ENCODE assay signal across 19 mouse cellular contexts in the genomic region with DNA sequence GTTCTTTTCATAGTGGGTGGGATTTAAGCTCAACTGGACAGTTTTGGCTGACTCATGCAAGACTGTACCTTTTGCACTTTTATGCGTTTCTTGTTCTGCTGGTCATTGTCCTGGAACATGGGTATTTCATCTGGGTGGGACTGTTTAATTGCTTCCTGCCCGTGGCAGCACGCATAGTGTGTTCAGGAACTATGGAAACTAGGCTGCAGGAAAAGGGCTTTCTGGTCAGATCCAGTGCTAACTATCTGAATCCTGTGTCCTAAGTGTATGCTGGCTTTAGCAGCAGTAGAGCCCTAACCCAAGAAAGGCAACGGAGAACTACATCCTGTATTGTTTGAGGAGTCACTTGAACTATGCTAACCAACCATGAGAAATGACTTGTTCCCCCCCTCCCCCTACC.
DNase-seq lines count a peak whose midpoint lies in the region; ATAC-seq and TF ChIP-seq lines count a peak whose summit lies in the region.
"Had no signal": no experiment of that assay in that cellular context is flagged by ENCODE, and none has a peak within 500 bp of the region (broad histone marks: within the 10 kb centered on the region; RNA-seq: fewer than 3 reads in every experiment).

No protein-coding gene starts in this region.

- ATAC-seq in kidney, embryonic 14.5 days (ENCODE audit: low FRiP score, low TSS enrichment) = peak; percentile 52; the same call in 1 of the 2 replicates
- ATAC-seq in lung, embryonic 14.5 days (ENCODE audit: insufficient read depth) = no peak
- no peak for ATAC-seq in forebrain, embryonic 15.5 days (replicated peaks)
- ATAC-seq: forebrain, postnatal 0 days; hindbrain, embryonic 16.5 days had no signal

- H3K4me2 ChIP-seq in kidney, embryonic 14.5 days (replicated peaks; ENCODE audit: low read depth, low read length) = no peak overlapping the region
- H3K4me2 ChIP-seq in lung, embryonic 14.5 days = no peak overlapping the region
- H3K4me2 ChIP-seq in forebrain, embryonic 15.5 days (replicated peaks) = no peak overlapping the region
- H3K4me2 ChIP-seq: embryonic facial prominence, embryonic 15.5 days; lung, embryonic 15.5 days had no signal

- H3K27ac ChIP-seq in kidney, embryonic 14.5 days (ENCODE audit: low read depth, low read length) = no peak overlapping the region
- no peak overlapping the region for H3K27ac ChIP-seq in lung, embryonic 14.5 days (ENCODE audit: low read depth)
- H3K27ac ChIP-seq in ES-E14 (ENCODE audit: insufficient read depth, low read depth, low read length, poor library complexity, severe bottlenecking) = no peak overlapping the region
- no peak overlapping the region for H3K27ac ChIP-seq in forebrain, embryonic 15.5 days (replicated peaks)
- H3K27ac ChIP-seq: embryonic facial prominence, embryonic 15.5 days; heart, embryonic 10.5 days; lung, embryonic 15.5 days; macrophage; midbrain, embryonic 10.5 days had no signal

- peaks cover 5% of the 10 kb centered on the region; the same call in 1 of the 2 replicates for H3K36me3 ChIP-seq in kidney, embryonic 14.5 days (ENCODE audit: control insufficient read depth, insufficient read depth, low read length)
- H3K36me3 ChIP-seq in lung, embryonic 14.5 days (ENCODE audit: insufficient read depth) = peaks cover 2% of the 10 kb centered on the region; the same call in 1 of the 2 replicates
- H3K36me3 ChIP-seq in ES-E14 (ENCODE audit: control insufficient read depth, insufficient read depth, low read length, poor library complexity, severe bottlenecking) = no peaks in the 10 kb centered on the region
- peaks cover 4% of the 10 kb centered on the region; the same call in 1 of the 2 replicates for H3K36me3 ChIP-seq in forebrain, embryonic 15.5 days
- H3K36me3 ChIP-seq: lung, embryonic 15.5 days had no signal

- H3K27me3 ChIP-seq in kidney, embryonic 14.5 days (ENCODE audit: control insufficient read depth, insufficient read depth, low read length) = no peaks in the 10 kb centered on the region
- H3K27me3 ChIP-seq in lung, embryonic 14.5 days (ENCODE audit: insufficient read depth, low read length) = no peaks in the 10 kb centered on the region
- H3K27me3 ChIP-seq in forebrain, embryonic 15.5 days = no peaks in the 10 kb centered on the region
- H3K27me3 ChIP-seq: embryonic facial prominence, embryonic 15.5 days; lung, embryonic 15.5 days had no signal

- H3K4me1 ChIP-seq in kidney, embryonic 14.5 days (ENCODE audit: control insufficient read depth, insufficient read depth, low read length) = no peaks in the 10 kb centered on the region
- no peaks in the 10 kb centered on the region for H3K4me1 ChIP-seq in lung, embryonic 14.5 days (ENCODE audit: insufficient read depth)
- H3K4me1 ChIP-seq in ES-E14 (ENCODE audit: control insufficient read depth in 2 of 2, insufficient read depth in 2 of 2, low read length in 2 of 2, poor library complexity in 1 of 2) = peaks cover 0 to 5% of the 10 kb centered on the region in 2 experiments; a peak in 1 of 4 replicates
- H3K4me1 ChIP-seq in forebrain, embryonic 15.5 days = 0 out of 2 replicates have a peak, but pooled peaks cover under 1% of the 10 kb centered on the region
- H3K4me1 ChIP-seq: embryonic facial prominence, embryonic 15.5 days; heart, embryonic 10.5 days had no signal

- no peaks in the 10 kb centered on the region for H3K9me3 ChIP-seq in kidney, embryonic 14.5 days (ENCODE audit: control insufficient read depth, low read length)
- H3K9me3 ChIP-seq in lung, embryonic 14.5 days (ENCODE audit: low read depth, low read length) = no peaks in the 10 kb centered on the region
- H3K9me3 ChIP-seq in ES-E14 (ENCODE audit: control insufficient read depth, insufficient read depth, low read depth, low read length) = no peaks in the 10 kb centered on the region
- no peaks in the 10 kb centered on the region for H3K9me3 ChIP-seq in forebrain, embryonic 15.5 days
- H3K9me3 ChIP-seq: embryonic facial prominence, embryonic 15.5 days; heart, embryonic 10.5 days; lung, embryonic 15.5 days; midbrain, embryonic 10.5 days had no signal

- WGBS in kidney, embryonic 14.5 days = 48% methylated on average over 4 of the region's 4 CpGs
- WGBS in lung, embryonic 14.5 days = 72% methylated on average over 4 of the region's 4 CpGs
- 75% methylated on average over 4 of the region's 4 CpGs for WGBS in forebrain, embryonic 15.5 days

- no peak for TF ChIP-seq CTCF in lung, embryonic 14.5 days (IDR thresholded peaks at IDR 0.05; ENCODE audit: low read depth)

- H3K9ac ChIP-seq in kidney, embryonic 14.5 days (ENCODE audit: low read depth, low read length) = no peak overlapping the region
- no peak overlapping the region for H3K9ac ChIP-seq in lung, embryonic 14.5 days
- no peak overlapping the region for H3K9ac ChIP-seq in ES-E14 (ENCODE audit: insufficient read depth, low read depth, low read length, poor library complexity, severe bottlenecking)
- no peak overlapping the region for H3K9ac ChIP-seq in forebrain, embryonic 15.5 days (replicated peaks)
- H3K9ac ChIP-seq: embryonic facial prominence, embryonic 15.5 days; forebrain, postnatal 0 days; lung, embryonic 15.5 days had no signal

- in situ Hi-C loops in ES-E14 (cut with MboI; ENCODE audit: low sequenced_read_pairs in 2 of 2, unreplicated experiment in 2 of 2) = no loop called here

- DNase-seq in kidney, adult 18-20 months = no peak
- peak; percentile 3 for DNase-seq in lung, embryonic 14.5 days
- no peak for DNase-seq in lung, postnatal 14 days
- no peak for DNase-seq in ES-E14 (ENCODE audit: low read depth, low spot score)
- DNase-seq in kidney, postnatal 36 days = peak; percentile 7 to 27
- no peak for DNase-seq in spleen, postnatal 36 days (ENCODE audit: low spot score in 2 of 2)
- DNase-seq: cerebellum, adult 18-20 months; cerebellum, postnatal 25 days; forebrain, postnatal 0 days; gastrocnemius, postnatal 36 days; thymus, postnatal 4 days had no signal

- H3K4me3 ChIP-seq in kidney, embryonic 14.5 days (ENCODE audit: low read length) = no peak overlapping the region
- no peak overlapping the region for H3K4me3 ChIP-seq in lung, embryonic 14.5 days (ENCODE audit: low read depth, low read length)
- H3K4me3 ChIP-seq in ES-E14 (ENCODE audit: insufficient read depth in 1 of 2, low read depth in 1 of 2, low read length in 2 of 2, poor library complexity in 1 of 2, severe bottlenecking in 1 of 2) = no peak overlapping the region
- H3K4me3 ChIP-seq in forebrain, embryonic 15.5 days = no peak overlapping the region
- H3K4me3 ChIP-seq: embryonic facial prominence, embryonic 15.5 days; heart, embryonic 10.5 days; lung, embryonic 15.5 days; midbrain, embryonic 10.5 days had no signal

TF ChIP-seq in ES-E14, 5 proteins besides CTCF, POLR2A, EP300 and RAD21:
- TF ChIP-seq HCFC1 (IDR thresholded peaks at IDR 0.05; ENCODE audit: borderline replicate concordance, insufficient read depth, low read length) (no peak), MAFK (IDR thresholded peaks at IDR 0.05; ENCODE audit: insufficient read depth, low read depth, low read length) (0 out of 2 replicates have a peak, but pooled peaks have one; percentile 28)

Comparison
In these comparisons a context has a peak if more than half of its experiments do, and no peak if none do; other contexts are left out.
1. DNase-seq: peak in lung, embryonic 14.5 days (single experiment) and kidney, postnatal 36 days (2 of 2); none in kidney, adult 18-20 months (single experiment), lung, postnatal 14 days (single experiment), ES-E14 (single experiment) and spleen, postnatal 36 days (0 of 2).